Mouse (Mus musculus): ENCODE results near the gene Wdr93. TPM values are rescaled to one million over a fixed set of nuclear protein-coding genes. Genes with fewer than 3 reads are reported as not detected.
"Not testable (repeated sequence)": the region's sequence is repeated elsewhere in the genome, so short reads cannot be mapped to it uniquely, and the experiment has no call there.

The Wdr93 gene
- polyA plus RNA-seq, 1 experiment from 2014 or later, result 0.34 TPM

- Histone ChIP-seq H3K27me3 (peaks cover 37% of the 10 kb centered on the region), H3K4me1 (peaks cover 3% of the 10 kb centered on the region; the same call in 1 of the 2 replicates), H3K4me2 (replicated peaks) (no peak overlapping the region), H3K9ac (replicated peaks) (no peak overlapping the region), H3K27ac (replicated peaks) (no peak overlapping the region), H3K4me3 (no peak overlapping the region), H3K9me3 (no peaks in the 10 kb centered on the region), H3K36me3 (no peaks in the 10 kb centered on the region)
- no peak for ATAC-seq (ENCODE audit: low FRiP score, low read depth)
- 19% methylated on average over 6 of the region's 6 CpGs for WGBS
Observed at GRCm38 (mm10) chr7:79786295-79786694, 43.3 kb downstream of the Wdr93 start.

GRCm38 (mm10) chr7:79789812-79790211 lies 46.8 kb downstream of the Wdr93 start:
- Histone ChIP-seq H3K27me3 (peaks cover 72% of the 10 kb centered on the region), H3K4me1 (peaks cover 15% of the 10 kb centered on the region)
- not testable (repeated sequence) for H3K4me3 ChIP-seq; H3K27ac ChIP-seq (replicated peaks); ATAC-seq (ENCODE audit: low FRiP score, low read depth); H3K4me2 ChIP-seq (replicated peaks); H3K36me3 ChIP-seq; H3K9me3 ChIP-seq; H3K9ac ChIP-seq (replicated peaks)
- WGBS, result 21% methylated on average over 2 of the region's 2 CpGs

GRCm38 (mm10) chr7:79792635-79793421 lies 49.9 kb downstream of the Wdr93 start:
- H3K4me1 ChIP-seq, result peaks cover 15% of the 10 kb centered on the region
- H3K4me2 ChIP-seq (replicated peaks), result peak overlapping the region; percentile 68
- ATAC-seq (ENCODE audit: low FRiP score, low read depth), result peak; percentile 58; the same call in 1 of the 2 replicates
- 2% methylated on average over 78 of the region's 80 CpGs for WGBS
- H3K4me3 ChIP-seq, result peak overlapping the region; percentile 45
- H3K9ac ChIP-seq (replicated peaks), result peak overlapping the region; percentile 37; the same call in 1 of the 2 replicates
- H3K36me3 ChIP-seq, result no peaks in the 10 kb centered on the region
- H3K27ac ChIP-seq (replicated peaks), result no peak overlapping the region
- peaks cover 85% of the 10 kb centered on the region for H3K27me3 ChIP-seq
- no peaks in the 10 kb centered on the region for H3K9me3 ChIP-seq

- H3K9me3 ChIP-seq, result no peaks in the 10 kb centered on the region
- H3K4me3 ChIP-seq, result peak within 1 kb of the TSS; percentile 45
- H3K9ac ChIP-seq (replicated peaks), result peak within 1 kb of the TSS; percentile 37; the same call in 1 of the 2 replicates
- H3K36me3 ChIP-seq, result no peaks in the 10 kb centered on the region
- H3K27ac ChIP-seq (replicated peaks), result no peak within 1 kb of the TSS
- H3K4me2 ChIP-seq (replicated peaks), result peak within 1 kb of the TSS; percentile 68
- WGBS, result 70% methylated on average over 6 of the region's 6 CpGs
- ATAC-seq (ENCODE audit: low FRiP score, low read depth), result no peak
- peaks cover 15% of the 10 kb centered on the region for H3K4me1 ChIP-seq
- peaks cover 85% of the 10 kb centered on the region for H3K27me3 ChIP-seq
Observed at GRCm38 (mm10) chr7:79793688-79794087, 50.7 kb downstream of the Wdr93 start, which contains the start of gene Mesp1. Mesp1 (minus strand) TSS chr7:79793788.

GRCm38 (mm10) chr7:79798606-79799005 lies 55.6 kb downstream of the Wdr93 start:
- no peak overlapping the region for H3K27ac ChIP-seq (replicated peaks)
- H3K36me3 ChIP-seq, result no peaks in the 10 kb centered on the region
- no peak overlapping the region for H3K4me2 ChIP-seq (replicated peaks)
- no peaks in the 10 kb centered on the region for H3K9me3 ChIP-seq
- H3K4me1 ChIP-seq, result peaks cover 3% of the 10 kb centered on the region; the same call in 1 of the 2 replicates
- H3K9ac ChIP-seq (replicated peaks), result 0 out of 2 replicates have a peak overlapping the region, but pooled peaks have one; percentile 28
- no peak for ATAC-seq (ENCODE audit: low FRiP score, low read depth)
- WGBS, result 25% methylated on average over 5 of the region's 5 CpGs
- H3K4me3 ChIP-seq, result no peak overlapping the region
- H3K27me3 ChIP-seq, result peaks cover 49% of the 10 kb centered on the region

- Histone ChIP-seq H3K36me3 (no peaks in the 10 kb centered on the region), H3K27ac (replicated peaks) (no peak overlapping the region), H3K9me3 (no peaks in the 10 kb centered on the region), H3K4me1 (peaks cover 3% of the 10 kb centered on the region; the same call in 1 of the 2 replicates), H3K27me3 (peaks cover 45% of the 10 kb centered on the region), H3K4me3 (no peak overlapping the region), H3K9ac (replicated peaks) (no peak overlapping the region), H3K4me2 (replicated peaks) (no peak overlapping the region)
- WGBS, result 2% methylated on average over 8 of the region's 8 CpGs
- ATAC-seq (ENCODE audit: low FRiP score, low read depth), result no peak
Observed at GRCm38 (mm10) chr7:79799048-79799447, 56.1 kb downstream of the Wdr93 start.

- no peak overlapping the region for H3K4me3 ChIP-seq
- no peak for ATAC-seq (ENCODE audit: low FRiP score, low read depth)
- no peak overlapping the region for H3K27ac ChIP-seq (replicated peaks)
- peaks cover 3% of the 10 kb centered on the region; the same call in 1 of the 2 replicates for H3K4me1 ChIP-seq
- WGBS, result 70% methylated on average over 6 of the region's 6 CpGs
- no peaks in the 10 kb centered on the region for H3K9me3 ChIP-seq
- H3K27me3 ChIP-seq, result peaks cover 40% of the 10 kb centered on the region
- no peaks in the 10 kb centered on the region for H3K36me3 ChIP-seq
- H3K4me2 ChIP-seq (replicated peaks), result no peak overlapping the region
- no peak overlapping the region for H3K9ac ChIP-seq (replicated peaks)
Observed at GRCm38 (mm10) chr7:79799506-79799905, 56.5 kb downstream of the Wdr93 start.

GRCm38 (mm10) chr7:79800336-79800735 lies 57.4 kb downstream of the Wdr93 start:
- Histone ChIP-seq H3K4me1 (peaks cover 3% of the 10 kb centered on the region; the same call in 1 of the 2 replicates), H3K9me3 (no peaks in the 10 kb centered on the region), H3K27me3 (peaks cover 33% of the 10 kb centered on the region), H3K36me3 (no peaks in the 10 kb centered on the region), H3K4me2 (replicated peaks) (no peak overlapping the region), H3K27ac (replicated peaks) (no peak overlapping the region), H3K4me3 (no peak overlapping the region), H3K9ac (replicated peaks) (no peak overlapping the region)
- 93% methylated on average over 4 of the region's 4 CpGs for WGBS
- ATAC-seq (ENCODE audit: low FRiP score, low read depth), result no peak

- WGBS, result 77% methylated on average over 11 of the region's 11 CpGs
- H3K4me1 ChIP-seq, result peaks cover 3% of the 10 kb centered on the region; the same call in 1 of the 2 replicates
- ATAC-seq (ENCODE audit: low FRiP score, low read depth), result no peak
- no peak overlapping the region for H3K27ac ChIP-seq (replicated peaks)
- H3K9me3 ChIP-seq, result no peaks in the 10 kb centered on the region
- H3K36me3 ChIP-seq, result no peaks in the 10 kb centered on the region
- H3K4me2 ChIP-seq (replicated peaks), result no peak overlapping the region
- no peak overlapping the region for H3K9ac ChIP-seq (replicated peaks)
- H3K27me3 ChIP-seq, result peaks cover 24% of the 10 kb centered on the region
- H3K4me3 ChIP-seq, result no peak overlapping the region
Observed at GRCm38 (mm10) chr7:79801391-79801790, 58.4 kb downstream of the Wdr93 start.

GRCm38 (mm10) chr7:79802037-79802436 lies 59.1 kb downstream of the Wdr93 start:
- no peak overlapping the region for H3K9ac ChIP-seq (replicated peaks)
- H3K4me2 ChIP-seq (replicated peaks), result no peak overlapping the region
- H3K4me1 ChIP-seq, result peaks cover 3% of the 10 kb centered on the region; the same call in 1 of the 2 replicates
- ATAC-seq (ENCODE audit: low FRiP score, low read depth), result no peak
- no peak overlapping the region for H3K27ac ChIP-seq (replicated peaks)
- H3K9me3 ChIP-seq, result no peaks in the 10 kb centered on the region
- 65% methylated on average over 5 of the region's 5 CpGs for WGBS
- peaks cover 20% of the 10 kb centered on the region for H3K27me3 ChIP-seq
- no peak overlapping the region for H3K4me3 ChIP-seq
- no peaks in the 10 kb centered on the region for H3K36me3 ChIP-seq

- H3K4me2 ChIP-seq (replicated peaks), result no peak overlapping the region
- WGBS, result 75% methylated on average over 2 of the region's 2 CpGs
- H3K4me1 ChIP-seq, result no peaks in the 10 kb centered on the region
- no peaks in the 10 kb centered on the region for H3K36me3 ChIP-seq
- no peak overlapping the region for H3K27ac ChIP-seq (replicated peaks)
- ATAC-seq (ENCODE audit: low FRiP score, low read depth), result no peak
- H3K4me3 ChIP-seq, result no peak overlapping the region
- 0 out of 2 replicates have a peak, but pooled peaks cover 5% of the 10 kb centered on the region for H3K27me3 ChIP-seq
- no peaks in the 10 kb centered on the region for H3K9me3 ChIP-seq
- H3K9ac ChIP-seq (replicated peaks), result no peak overlapping the region
Observed at GRCm38 (mm10) chr7:79803887-79804286, 60.9 kb downstream of the Wdr93 start.

- no peaks in the 10 kb centered on the region for H3K36me3 ChIP-seq
- no peak overlapping the region for H3K4me3 ChIP-seq
- H3K27me3 ChIP-seq, result peaks cover 37% of the 10 kb centered on the region
- H3K9me3 ChIP-seq, result no peaks in the 10 kb centered on the region
- no peak for ATAC-seq (ENCODE audit: low FRiP score, low read depth)
- WGBS, result 90% methylated on average over 7 of the region's 7 CpGs
- H3K27ac ChIP-seq (replicated peaks), result no peak overlapping the region
- H3K9ac ChIP-seq (replicated peaks), result no peak overlapping the region
- H3K4me2 ChIP-seq (replicated peaks), result no peak overlapping the region
- no peaks in the 10 kb centered on the region for H3K4me1 ChIP-seq
Observed at GRCm38 (mm10) chr7:79808561-79808960, 65.6 kb downstream of the Wdr93 start.
